Mouse (Mus musculus): Measurements from ENCODE around the gene Crybb3.

DNA sequence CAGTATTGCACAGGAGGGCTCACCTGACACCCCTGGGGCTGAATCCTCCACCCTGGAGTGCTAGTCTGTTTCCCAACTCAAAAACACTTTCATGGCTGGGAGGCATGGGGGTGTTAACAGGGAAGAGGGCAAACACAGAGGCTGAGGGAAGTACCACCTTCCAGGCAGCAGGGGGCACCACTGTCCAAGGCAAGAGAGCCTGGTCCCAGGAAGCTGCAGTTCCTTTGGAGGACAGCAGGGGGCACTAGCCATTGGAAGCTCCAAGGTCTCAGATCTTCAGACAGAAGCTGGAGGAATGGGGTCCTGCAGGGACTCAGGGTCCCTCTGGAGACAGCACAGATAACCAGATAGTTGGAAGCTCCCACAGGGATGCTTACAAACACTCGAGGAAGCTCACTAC is 18.2 kb upstream of the Crybb3 start:
- TF ChIP-seq CTCF (conservative IDR thresholded peaks at IDR 0.05; ENCODE audit: low read length) (peak; percentile 100), POU5F1 (IDR thresholded peaks at IDR 0.05; ENCODE audit: borderline replicate concordance, low read length) (no peak), NANOG (IDR thresholded peaks at IDR 0.05; ENCODE audit: borderline replicate concordance, low read length) (no peak)
